Mouse (Mus musculus) embryonic facial prominence, embryonic 15.5 days (tissue): Measurements from ENCODE around the gene Csrnp1. TPM values are rescaled to one million over a fixed set of nuclear protein-coding genes. Genes with fewer than 3 reads are reported as not detected.

Experiments
- polyA plus RNA-seq: library from polyadenylated mRNA; unstranded; fragments of >200 nt; fragmentation: Nextera tagmentation; extraction: Ambion mirVana; gene quantifications from 2 replicates; pipeline ENCODE4 v1.2.1, GENCODE M21; 2015

The Csrnp1 gene
- polyA plus RNA-seq, 1 experiment from 2014 or later: 5.7 TPM

Other genes starting within 250 kb of the Csrnp1 start
- gene Scn11a, start 159.2 kb downstream of the Csrnp1 start, polyA plus RNA-seq: 0.04 and 0.08 TPM in 2 replicates
- gene Wdr48, start 89.8 kb downstream of the Csrnp1 start, polyA plus RNA-seq: 48.1 and 55.1 TPM in 2 replicates
- 32.5 and 32.6 TPM in 2 replicates for gene Gorasp1, start 47.1 kb downstream of the Csrnp1 start, polyA plus RNA-seq
- 1.5 and 2.6 TPM in 2 replicates for gene Ttc21a, start 47.1 kb downstream of the Csrnp1 start, polyA plus RNA-seq
- gene Xirp1, start 38.9 kb upstream of the Csrnp1 start, polyA plus RNA-seq: 2.6 and 3.6 TPM in 2 replicates
- gene Cx3cr1, start 85.2 kb upstream of the Csrnp1 start, polyA plus RNA-seq: 15.7 and 17.1 TPM in 2 replicates
- gene Ccr8, start 107.5 kb upstream of the Csrnp1 start, polyA plus RNA-seq: 3.0 and 3.8 TPM in 2 replicates
- gene Slc25a38, start 125.7 kb upstream of the Csrnp1 start, polyA plus RNA-seq: 28.4 and 30.1 TPM in 2 replicates
- 1,545 and 1,556 TPM in 2 replicates for gene Rpsa, start 143.0 kb upstream of the Csrnp1 start, polyA plus RNA-seq
- 0.40 and 0.56 TPM in 2 replicates for gene Mobp, start 165.0 kb upstream of the Csrnp1 start, polyA plus RNA-seq